Mouse (Mus musculus): ENCODE results near the gene Dcpp2. TPM values are rescaled to one million over a fixed set of nuclear protein-coding genes. Genes with fewer than 3 reads are reported as not detected.

The Dcpp2 gene
- polyA plus RNA-seq, 1 experiment: not detected

DNA sequence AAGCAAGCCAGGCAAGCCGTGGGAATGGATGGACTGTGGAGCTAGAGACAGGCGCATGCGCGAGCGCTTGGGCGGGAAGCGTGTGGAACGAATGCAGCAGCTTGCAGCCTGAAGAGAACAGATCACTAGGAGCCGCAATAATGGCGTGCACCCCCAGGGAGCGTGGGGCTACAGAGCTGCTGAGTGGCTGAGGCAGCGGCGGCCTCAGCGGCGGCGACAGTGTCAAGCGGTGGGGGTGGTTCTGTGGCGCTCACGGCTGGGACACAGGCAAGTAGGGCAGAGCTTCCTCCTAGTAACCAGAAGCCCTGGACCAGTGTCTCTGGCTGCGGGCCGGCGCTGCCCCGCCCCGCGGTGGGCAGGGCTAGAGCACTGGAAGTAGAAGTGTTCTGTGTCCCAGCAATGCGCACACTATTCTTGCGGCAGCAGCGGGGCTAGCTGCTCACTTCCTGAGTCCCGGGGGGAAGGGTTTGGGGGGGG lies 43.9 kb downstream of the Dcpp2 start:
- DNase-seq (ENCODE audit: extremely low spot score in 1 of 2, low spot score in 1 of 2): peak; percentile 79 to 87

DNA sequence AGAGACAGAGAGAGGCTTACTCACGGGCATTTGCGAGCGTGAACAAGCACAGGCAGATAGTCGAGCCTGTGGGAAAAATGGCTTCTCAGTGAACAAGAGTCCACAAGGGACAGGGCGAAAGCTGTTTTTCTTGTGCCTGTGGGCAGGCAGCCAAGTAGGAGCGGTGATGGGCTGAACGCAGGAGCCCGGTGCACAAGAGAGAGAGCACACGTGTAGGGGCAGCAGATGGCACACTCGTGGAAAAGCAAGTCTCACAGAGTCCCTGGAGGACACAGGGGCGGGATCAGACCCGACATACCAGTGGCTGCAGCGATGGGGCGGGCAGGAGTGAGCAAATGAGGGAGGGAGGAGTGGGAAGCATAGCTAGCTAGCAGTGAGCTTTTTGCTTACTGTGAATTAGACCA lies 44.4 kb downstream of the Dcpp2 start:
- DNase-seq (ENCODE audit: extremely low spot score in 1 of 2, low spot score in 1 of 2): peak; percentile 16 to 46

DNA sequence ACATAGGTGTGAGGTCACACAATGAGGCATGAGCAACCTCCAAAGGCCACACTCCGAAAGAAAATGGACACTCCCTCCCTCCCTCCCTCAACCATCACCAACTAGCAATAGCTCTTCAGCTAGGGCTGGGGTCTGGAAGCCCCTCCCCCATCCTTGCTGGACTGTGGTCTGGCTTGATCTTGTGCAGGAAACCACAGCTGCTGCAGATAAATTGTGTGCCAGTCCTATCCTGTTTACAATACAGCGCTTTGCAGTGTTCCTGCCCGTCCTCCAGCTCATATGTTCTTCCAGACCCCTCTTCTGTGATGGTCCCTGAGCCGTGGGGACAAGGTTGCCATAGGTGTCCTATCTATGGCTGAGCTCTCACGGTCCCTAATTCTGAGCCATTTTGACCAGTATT lies 50.5 kb downstream of the Dcpp2 start:
- DNase-seq (ENCODE audit: extremely low spot score in 1 of 2, low spot score in 1 of 2): no peak

DNA sequence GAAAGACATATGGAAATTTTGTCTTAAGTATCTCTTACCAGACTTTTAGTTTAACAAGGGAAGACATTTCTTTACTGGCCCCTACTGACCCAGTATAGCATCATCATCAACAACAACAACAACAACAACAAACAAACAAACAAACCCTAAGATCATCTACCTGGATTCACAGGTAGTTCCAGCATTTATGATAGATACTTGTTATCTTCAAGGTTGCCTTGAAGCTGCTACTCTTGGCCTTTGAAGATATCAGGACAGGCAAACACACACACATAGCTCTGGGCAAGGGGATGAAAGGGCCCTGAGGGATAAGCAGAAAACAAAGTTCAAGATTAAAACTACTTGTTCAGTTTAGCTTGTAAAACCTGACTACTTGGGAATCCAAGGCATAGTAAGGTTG lies 60.7 kb downstream of the Dcpp2 start, which contains the start of gene Sbp:
Gene Sbp (plus strand): TSS at position 301 of the 400 bp plus-strand sequence.
- DNase-seq (ENCODE audit: extremely low spot score in 1 of 2, low spot score in 1 of 2): no peak

DNA sequence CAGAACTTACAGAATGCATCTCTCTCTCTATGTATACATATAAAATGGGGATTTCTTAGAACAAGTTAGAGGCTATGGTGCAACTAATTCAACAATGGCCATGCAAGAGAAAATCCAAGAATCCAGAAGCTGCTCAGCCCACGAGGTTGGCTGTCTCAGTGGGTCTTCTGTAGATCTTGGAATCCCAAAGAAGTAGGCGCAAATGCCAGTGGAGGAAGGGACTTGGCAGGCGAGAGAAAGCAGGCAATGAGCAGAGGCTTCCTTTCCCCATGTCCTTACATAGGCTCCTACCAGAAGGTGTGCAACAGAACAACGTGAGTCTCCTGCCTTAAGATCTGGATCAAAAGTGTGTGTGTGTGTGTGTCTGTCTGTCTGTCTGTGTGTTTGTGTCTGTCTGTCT lies 66.8 kb downstream of the Dcpp2 start:
- DNase-seq (ENCODE audit: extremely low spot score in 1 of 2, low spot score in 1 of 2): peak in 1 of 2 experiments; percentile 20

DNA sequence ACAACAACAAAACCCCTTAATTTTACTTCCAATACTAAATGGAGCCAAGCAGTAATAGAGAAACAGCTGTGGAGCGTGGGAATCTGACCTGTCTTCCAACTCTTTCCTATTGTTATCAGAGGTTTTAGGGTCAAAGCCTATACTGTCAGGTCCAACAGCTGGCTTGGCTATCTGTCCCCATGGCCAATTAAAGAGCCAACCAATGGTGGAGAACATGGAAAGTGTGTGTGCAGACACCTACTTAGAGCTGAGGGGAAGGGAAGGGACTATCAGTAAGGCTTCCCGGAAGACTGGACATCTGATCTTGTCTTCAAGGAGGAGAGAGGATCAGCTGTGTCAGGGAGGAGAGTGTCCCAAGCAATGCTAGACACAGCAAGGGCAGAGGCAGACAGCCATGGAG lies 68.4 kb downstream of the Dcpp2 start:
- no peak for DNase-seq (ENCODE audit: extremely low spot score in 1 of 2, low spot score in 1 of 2)

Other genes with a start within 250 kb of the Dcpp2 start
- gene Mmp25, start 235.6 kb upstream of the Dcpp2 start, polyA plus RNA-seq (2012; rRNA removed): 0.38 and 0.40 TPM in 2 replicates
- gene Bicdl2, start 220.4 kb upstream of the Dcpp2 start, polyA plus RNA-seq (2012; rRNA removed): not detected in 2 replicates
- 114 and 144 TPM in 2 replicates for gene Hcfc1r1, start 207.3 kb upstream of the Dcpp2 start, polyA plus RNA-seq (2012; rRNA removed)
- gene Thoc6, start 207.0 kb upstream of the Dcpp2 start, polyA plus RNA-seq (2012; rRNA removed): 9.1 and 11.3 TPM in 2 replicates
- 5.6 and 7.0 TPM in 2 replicates for gene Tnfrsf12a, start 203.4 kb upstream of the Dcpp2 start, polyA plus RNA-seq (2012; rRNA removed)
- 0.08 and 0.17 TPM in 2 replicates for gene Cldn6, start 201.6 kb upstream of the Dcpp2 start, polyA plus RNA-seq (2012; rRNA removed)
- 0.14 and 0.19 TPM in 2 replicates for gene Cldn9, start 196.9 kb upstream of the Dcpp2 start, polyA plus RNA-seq (2012; rRNA removed)
- gene 1520401A03Rik, start 158.1 kb upstream of the Dcpp2 start, polyA plus RNA-seq (2012; rRNA removed): 0.13 and 0.24 TPM in 2 replicates
- 8.1 and 8.7 TPM in 2 replicates for gene Pkmyt1, start 154.5 kb upstream of the Dcpp2 start, polyA plus RNA-seq (2012; rRNA removed)
- 47.2 and 49.8 TPM in 2 replicates for gene Paqr4, start 140.0 kb upstream of the Dcpp2 start, polyA plus RNA-seq (2012; rRNA removed)
- gene Kremen2, start 135.0 kb upstream of the Dcpp2 start, polyA plus RNA-seq (2012; rRNA removed): 0.38 and 0.52 TPM in 2 replicates
- gene Flywch1, start 109.3 kb upstream of the Dcpp2 start, polyA plus RNA-seq (2012; rRNA removed): 208 and 231 TPM in 2 replicates
- gene Flywch2, start 94.8 kb upstream of the Dcpp2 start, polyA plus RNA-seq (2012; rRNA removed): 38.8 and 41.8 TPM in 2 replicates
- 732 and 866 TPM in 2 replicates for gene Srrm2, start 90.3 kb upstream of the Dcpp2 start, polyA plus RNA-seq (2012; rRNA removed)
- 610 and 742 TPM in 2 replicates for gene Elob, start 51.7 kb upstream of the Dcpp2 start, polyA plus RNA-seq (2012; rRNA removed)
- gene Prss33, start 44.8 kb upstream of the Dcpp2 start, polyA plus RNA-seq (2012; rRNA removed): 0.16 and 1.0 TPM in 2 replicates
- 0.06 and 0.10 TPM in 2 replicates for gene Prss32, start 37.0 kb upstream of the Dcpp2 start, polyA plus RNA-seq (2012; rRNA removed)
- gene Prss41, start 36.7 kb upstream of the Dcpp2 start, polyA plus RNA-seq (2012; rRNA removed): 0.10 and 0.15 TPM in 2 replicates
- gene Prss21, start 12.8 kb upstream of the Dcpp2 start, polyA plus RNA-seq (2012; rRNA removed): not detected in 2 replicates
- gene Dcpp1, start within 50 bp of the Dcpp2 start, polyA plus RNA-seq (2012; rRNA removed): not detected in 2 replicates
- gene Dcpp3, start 36.6 kb downstream of the Dcpp2 start, polyA plus RNA-seq (2012; rRNA removed): not detected in 2 replicates
- gene Sbp, start 60.8 kb downstream of the Dcpp2 start, polyA plus RNA-seq (2012; rRNA removed): not detected in 2 replicates
- gene Sbpl, start 74.4 kb downstream of the Dcpp2 start, polyA plus RNA-seq (2012; rRNA removed): not detected in 2 replicates
- 1.0 and 4.4 TPM in 2 replicates for gene Prss30, start 99.7 kb downstream of the Dcpp2 start, polyA plus RNA-seq (2012; rRNA removed)
- gene Prss22, start 117.2 kb downstream of the Dcpp2 start, polyA plus RNA-seq (2012; rRNA removed): 1.4 and 1.8 TPM in 2 replicates
- gene Prss27, start 157.3 kb downstream of the Dcpp2 start, polyA plus RNA-seq (2012; rRNA removed): not detected in 2 replicates
- 29.0 and 29.8 TPM in 2 replicates for gene Kctd5, start 192.6 kb downstream of the Dcpp2 start, polyA plus RNA-seq (2012; rRNA removed)